Mouse (Mus musculus) spleen, adult 10 weeks (tissue): ENCODE data around the gene Tex38. TPM values are rescaled to one million over a fixed set of nuclear protein-coding genes. Genes with fewer than 3 reads are reported as not detected.

Experiments
- polyA plus RNA-seq: library from polyadenylated mRNA; stranded (reverse); fragments of 350-450 nt; fragmentation: Illumina TruSeq; extraction: RNeasy Lipid Tissue Mini Kit (QIAGEN cat#74804); gene quantifications from one replicate; pipeline ENCODE4 v1.2.3, GENCODE M21; 2015; ENCODE audit warnings: low replicate concordance; ENCODE audit not compliant: insufficient read depth

The Tex38 gene
- polyA plus RNA-seq = 1.1 TPM

DNA sequence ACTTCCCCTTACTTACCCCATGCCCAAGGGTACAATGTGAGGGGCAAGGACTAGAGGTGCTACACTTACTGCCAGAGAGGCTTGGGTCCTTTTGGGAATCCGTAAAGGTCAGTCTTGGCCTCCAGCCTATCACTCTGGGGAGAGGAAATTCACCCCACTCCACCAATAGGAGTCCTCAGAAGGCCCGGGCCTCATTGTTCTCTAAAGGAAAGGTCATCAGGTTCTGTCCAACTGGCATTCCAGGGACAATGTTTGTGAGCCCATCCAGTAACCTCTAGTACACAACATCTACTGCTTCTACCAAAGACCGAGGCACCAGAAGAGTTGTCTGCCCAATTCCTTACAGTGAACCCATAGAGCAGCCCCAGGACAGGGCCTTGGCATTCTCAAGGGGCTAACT is at the start of gene Tex38:
Gene Tex38 (minus strand): TSS at position 101 of the 400 bp plus-strand sequence.

DNA sequence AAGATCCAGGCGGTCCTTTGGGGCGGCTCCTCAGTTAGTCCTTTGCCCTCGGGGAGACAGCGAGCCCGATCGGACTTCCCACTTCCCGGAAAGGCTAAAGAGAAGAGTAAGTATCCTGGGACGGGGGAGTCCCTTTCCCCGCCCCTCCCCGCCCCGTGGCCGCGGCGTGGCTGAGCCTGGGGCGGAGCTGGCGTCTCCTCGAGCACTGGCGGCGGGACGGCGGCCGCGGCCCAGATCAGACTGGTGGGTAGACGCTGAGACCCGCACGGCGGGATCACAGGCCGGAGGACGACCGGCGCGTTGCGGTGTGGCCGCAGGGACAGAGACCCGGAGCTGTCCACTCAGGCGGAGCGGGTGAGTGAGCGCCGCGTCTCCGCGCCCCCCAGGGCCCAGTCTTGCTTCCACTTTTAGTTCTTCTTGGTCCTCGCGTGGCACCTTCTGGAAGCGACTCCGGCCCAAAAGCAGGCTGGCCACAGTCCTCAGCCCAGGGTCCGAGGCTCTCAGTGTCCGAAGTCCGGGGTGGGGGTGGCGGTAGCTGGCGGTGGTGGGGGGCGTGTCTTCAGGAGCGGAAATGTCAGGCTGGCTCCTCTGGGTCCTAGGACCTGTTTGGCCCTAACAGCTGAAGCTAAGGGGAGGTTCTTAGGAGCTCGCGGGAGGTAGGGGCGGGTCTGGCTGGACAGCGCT is 47.2 kb upstream of the Tex38 start, which contains the start of gene Mob3c:
Gene Mob3c (plus strand): TSS at position 205 of the 684 bp plus-strand sequence.

DNA sequence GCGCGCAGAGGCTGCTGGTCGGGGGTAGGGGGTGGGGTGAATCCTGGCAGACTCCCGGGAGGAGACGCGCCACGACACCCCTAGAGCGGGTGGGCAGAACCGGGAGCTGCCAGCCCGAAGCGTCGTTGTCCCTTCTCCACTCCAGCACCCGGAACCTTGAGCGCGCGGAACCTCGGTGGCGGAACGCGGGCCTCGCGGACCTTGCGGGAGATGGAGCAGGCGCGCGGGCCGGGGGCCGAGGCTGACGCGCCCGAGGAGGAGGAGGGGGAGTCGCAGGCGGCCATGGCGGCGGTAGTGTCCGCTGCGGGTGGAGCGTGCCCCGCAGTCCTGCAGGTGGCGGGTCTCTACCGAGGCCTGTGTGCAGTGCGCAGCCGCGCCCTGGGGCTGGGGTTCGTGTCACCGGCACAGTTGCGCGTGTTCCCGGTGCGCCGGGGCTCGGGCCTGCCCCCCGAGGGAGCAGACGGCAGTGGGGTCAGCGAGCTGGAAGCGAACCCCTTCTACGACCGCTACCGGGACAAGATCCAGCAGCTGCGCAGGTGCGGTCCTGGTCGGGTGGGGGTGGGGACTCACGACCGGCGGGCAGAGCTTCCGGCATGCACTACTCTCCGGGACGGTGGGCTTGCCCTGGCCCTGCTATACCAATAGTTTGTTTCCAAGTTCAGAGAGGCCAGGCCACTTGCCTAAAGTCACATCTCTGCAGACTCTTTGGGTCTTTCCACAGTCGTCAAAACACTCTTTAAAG is 4.1 kb upstream of the Tex38 start, which contains the start of gene Atpaf1:
Gene Atpaf1 (plus strand): TSS at position 44 of the 742 bp plus-strand sequence.

DNA sequence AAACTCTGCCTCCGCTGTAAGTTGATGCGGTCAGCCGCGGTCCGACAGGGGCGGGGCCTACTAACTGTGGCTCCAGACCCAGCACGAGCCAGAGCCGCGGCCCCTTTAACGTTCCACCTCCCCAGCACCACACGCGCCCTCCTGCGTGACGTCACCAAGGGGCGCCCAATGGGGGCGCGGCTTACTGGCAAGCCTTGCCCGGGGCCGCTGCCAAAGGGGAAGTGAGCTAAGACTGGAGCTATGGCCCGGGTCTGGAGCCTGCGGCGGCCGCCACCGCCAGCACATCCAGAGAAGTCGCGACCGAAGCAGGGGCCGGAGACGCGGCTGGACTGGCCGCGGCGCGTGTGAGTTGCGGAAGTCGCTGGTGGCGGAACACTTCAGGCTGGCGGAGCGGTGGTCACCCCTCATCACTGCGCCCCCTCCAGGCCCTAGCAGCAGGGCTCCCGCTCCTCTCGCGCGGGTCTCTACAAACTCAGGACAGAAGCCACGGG is 43.2 kb downstream of the Tex38 start, which contains the start of gene Efcab14:
Gene Efcab14 (plus strand): TSS at position 194 of the 491 bp plus-strand sequence.

Other genes with a start within 250 kb of the Tex38 start
- gene Cyp4a31, start 217.4 kb downstream of the Tex38 start, polyA plus RNA-seq = not detected
- not detected for gene Cyp4a32, start 180.0 kb downstream of the Tex38 start, polyA plus RNA-seq
- 9.9 TPM for gene Cyp4b1, start 133.3 kb downstream of the Tex38 start, polyA plus RNA-seq
- gene Efcab14, start 43.3 kb downstream of the Tex38 start, polyA plus RNA-seq = 31.1 TPM
- 38.0 TPM for gene Atpaf1, start 3.8 kb upstream of the Tex38 start, polyA plus RNA-seq
- gene Mob3c, start 47.1 kb upstream of the Tex38 start, polyA plus RNA-seq = 31.9 TPM
- 85.0 TPM for gene Mknk1, start 58.2 kb upstream of the Tex38 start, polyA plus RNA-seq
- gene Kncn, start 103.4 kb upstream of the Tex38 start, polyA plus RNA-seq = not detected
- gene 6430628N08Rik, start 109.6 kb upstream of the Tex38 start, polyA plus RNA-seq = not detected
- not detected for gene Dmbx1, start 158.9 kb upstream of the Tex38 start, polyA plus RNA-seq
- gene Faah, start 236.9 kb upstream of the Tex38 start, polyA plus RNA-seq = 23.8 TPM